Mouse (Mus musculus): ENCODE measurements around the gene Olfr720. TPM values are rescaled to one million over a fixed set of nuclear protein-coding genes. Genes with fewer than 3 reads are reported as not detected.

Olfr720 gene
- polyA plus RNA-seq (2015; fragmentation: Nextera tagmentation; extraction: Ambion mirVana) = not detected in 2 replicates

DNA sequence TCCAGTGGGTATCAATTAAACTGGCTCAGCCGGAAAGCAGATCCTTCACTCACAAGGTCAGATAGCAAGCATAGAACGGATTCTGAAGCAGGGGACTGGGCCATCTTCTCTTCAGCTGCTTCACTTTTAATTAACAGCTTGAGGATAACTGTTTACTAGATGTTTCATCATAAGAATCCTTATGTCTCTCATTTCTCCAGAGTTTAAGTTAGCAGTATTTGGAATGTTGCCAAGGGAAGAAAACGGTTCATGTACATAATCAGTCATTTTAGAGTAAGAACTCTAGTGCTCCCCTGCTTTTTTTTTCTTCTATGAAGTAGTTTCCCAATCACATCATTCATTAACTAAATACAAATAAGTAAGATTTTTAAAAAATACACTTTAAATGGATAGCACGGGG lies at the start of gene Olfr720:
Gene Olfr720 (minus strand): TSS at position 101 of the 400 bp plus-strand sequence.
- no peak for ATAC-seq
- Histone ChIP-seq H3K4me2 (ENCODE audit: low read length) (no peak within 1 kb of the TSS), H3K9ac (replicated peaks; ENCODE audit: low read depth, low read length) (no peak within 1 kb of the TSS), H3K27ac (ENCODE audit: low read length) (no peak within 1 kb of the TSS), H3K9me3 (ENCODE audit: control insufficient read depth, low read length) (no peaks in the 10 kb centered on the region), H3K27me3 (replicated peaks; ENCODE audit: control insufficient read depth, insufficient read depth, low read length) (no peaks in the 10 kb centered on the region), H3K4me1 (replicated peaks; ENCODE audit: control insufficient read depth, insufficient read depth, low read length) (no peaks in the 10 kb centered on the region), H3K36me3 (ENCODE audit: control insufficient read depth, insufficient read depth) (no peaks in the 10 kb centered on the region), H3K4me3 (replicated peaks; ENCODE audit: low read length) (no peak within 1 kb of the TSS)
- 76% methylated on average over 4 of the region's 4 CpGs for WGBS

Other genes starting within 250 kb of the Olfr720 start
- gene Atxn7, start 225.4 kb downstream of the Olfr720 start, polyA plus RNA-seq (2015; fragmentation: Nextera tagmentation; extraction: Ambion mirVana) = 4.0 and 4.9 TPM in 2 replicates
- 150 and 159 TPM in 2 replicates for gene Thoc7, start 225.0 kb downstream of the Olfr720 start, polyA plus RNA-seq (2015; fragmentation: Nextera tagmentation; extraction: Ambion mirVana)
- gene Psmd6, start 65.9 kb downstream of the Olfr720 start, polyA plus RNA-seq (2015; fragmentation: Nextera tagmentation; extraction: Ambion mirVana) = 275 and 281 TPM in 2 replicates
- gene Olfr31, start 136.0 kb upstream of the Olfr720 start, polyA plus RNA-seq (2015; fragmentation: Nextera tagmentation; extraction: Ambion mirVana) = not detected in 2 replicates
- gene Il3ra, start 159.4 kb upstream of the Olfr720 start, polyA plus RNA-seq (2015; fragmentation: Nextera tagmentation; extraction: Ambion mirVana) = 0.93 and 1.4 TPM in 2 replicates
- gene Olfr721-ps1, start 214.5 kb upstream of the Olfr720 start, polyA plus RNA-seq (2015; fragmentation: Nextera tagmentation; extraction: Ambion mirVana) = not detected in 2 replicates